Mouse (Mus musculus): ENCODE measurements at regions not wholly inside any gene's neighbourhood (a gene's known extent, or its start where the extent isn't known, plus 50 kb on each side); places are given as distances from the start of the nearest gene placed in this dataset.

DNA sequence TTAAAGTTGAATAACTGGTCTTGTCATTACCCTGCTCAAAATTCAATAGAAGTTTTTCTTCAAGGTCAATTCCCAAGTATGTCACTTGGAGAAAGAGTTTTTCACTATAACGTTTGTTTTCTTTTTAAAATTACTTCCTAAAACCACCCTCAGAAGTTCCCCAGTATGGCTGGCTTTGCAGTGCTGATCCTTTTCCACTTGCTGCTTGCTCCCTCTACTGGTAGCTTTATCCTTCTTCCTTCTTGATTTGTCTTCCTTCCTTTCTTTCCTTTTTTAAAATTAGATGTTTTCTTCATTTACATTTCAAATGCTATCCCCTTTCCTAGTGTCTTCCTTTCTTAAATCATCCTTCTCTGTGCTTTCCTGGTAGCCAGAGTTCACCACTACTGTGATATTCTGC, 73.6 kb downstream of the Rtl3 start:
- peak; percentile 1 for DNase-seq (ENCODE audit: low spot score)
